Mouse (Mus musculus) layer of hippocampus, adult 11-12 months (tissue): ENCODE measurements at regions not wholly inside any gene's neighbourhood (a gene's known extent, or its start where the extent isn't known, plus 50 kb on each side); places are given as distances from the start of the nearest gene placed in this dataset.

Source experiments
- DNase-seq: peaks from one replicate; pipeline ENCODE4 v3.0.0; 2022; ENCODE audit warnings: low spot score

DNA sequence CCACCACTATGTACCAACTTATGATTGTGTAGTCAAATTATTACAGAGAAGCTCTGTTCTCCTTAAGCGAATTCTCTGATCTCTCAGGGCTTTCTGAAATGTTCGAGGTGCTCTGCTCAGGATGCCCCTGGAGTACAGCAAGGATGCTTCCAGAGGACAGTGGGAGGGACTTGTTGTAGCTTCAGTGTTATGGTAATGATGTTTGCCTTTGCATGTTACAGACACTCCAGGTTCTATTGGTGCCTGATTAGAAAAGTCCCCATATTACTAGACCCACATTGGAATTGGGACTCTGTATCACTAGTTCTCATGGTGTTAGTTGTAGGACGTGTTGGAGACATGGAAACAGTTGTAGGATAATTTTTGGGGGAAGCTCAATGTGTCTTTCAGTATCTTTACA is 96.0 kb downstream of the Epdr1 start:
- no peak for DNase-seq

DNA sequence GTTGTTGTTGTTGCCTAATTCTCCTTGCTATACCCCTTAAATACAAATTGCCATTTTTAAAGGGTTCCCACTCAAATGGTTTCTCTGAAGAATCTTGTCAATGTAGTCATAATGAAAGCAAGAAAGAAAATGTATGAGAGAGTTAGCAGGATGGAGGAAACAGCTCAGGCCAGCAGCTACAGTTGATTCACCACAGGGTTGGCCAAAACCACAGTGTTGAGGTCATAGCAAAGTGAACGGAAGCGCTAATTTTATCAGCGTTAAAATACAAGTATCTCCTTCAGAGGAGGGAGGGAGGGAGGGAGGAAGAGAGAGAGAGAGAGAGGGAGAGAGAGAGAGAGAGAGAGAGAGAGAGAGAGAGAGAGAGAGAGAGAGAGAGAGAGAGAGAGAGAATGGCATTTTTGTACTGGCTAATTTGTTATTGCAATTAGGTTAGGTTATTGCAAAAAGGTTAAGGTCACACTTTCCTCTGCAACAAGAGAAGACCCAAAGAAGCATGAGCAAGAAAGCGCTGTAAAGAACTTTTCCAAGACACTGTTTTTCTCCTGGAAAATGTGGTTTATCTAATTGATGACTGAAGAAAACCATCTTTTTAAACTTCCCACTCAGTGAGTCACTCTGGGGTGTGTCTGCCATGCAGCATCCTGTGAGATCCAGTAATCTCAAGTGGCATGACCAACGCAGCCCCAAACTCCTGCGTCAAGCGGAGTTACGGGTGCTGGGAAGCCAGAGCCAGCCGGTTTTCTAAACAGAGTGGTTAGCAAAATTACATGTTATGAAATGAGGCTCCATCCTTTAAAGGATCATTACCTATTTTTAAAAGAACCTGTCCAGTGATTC is 101.6 kb downstream of the Epdr1 start:
- DNase-seq: no peak

DNA sequence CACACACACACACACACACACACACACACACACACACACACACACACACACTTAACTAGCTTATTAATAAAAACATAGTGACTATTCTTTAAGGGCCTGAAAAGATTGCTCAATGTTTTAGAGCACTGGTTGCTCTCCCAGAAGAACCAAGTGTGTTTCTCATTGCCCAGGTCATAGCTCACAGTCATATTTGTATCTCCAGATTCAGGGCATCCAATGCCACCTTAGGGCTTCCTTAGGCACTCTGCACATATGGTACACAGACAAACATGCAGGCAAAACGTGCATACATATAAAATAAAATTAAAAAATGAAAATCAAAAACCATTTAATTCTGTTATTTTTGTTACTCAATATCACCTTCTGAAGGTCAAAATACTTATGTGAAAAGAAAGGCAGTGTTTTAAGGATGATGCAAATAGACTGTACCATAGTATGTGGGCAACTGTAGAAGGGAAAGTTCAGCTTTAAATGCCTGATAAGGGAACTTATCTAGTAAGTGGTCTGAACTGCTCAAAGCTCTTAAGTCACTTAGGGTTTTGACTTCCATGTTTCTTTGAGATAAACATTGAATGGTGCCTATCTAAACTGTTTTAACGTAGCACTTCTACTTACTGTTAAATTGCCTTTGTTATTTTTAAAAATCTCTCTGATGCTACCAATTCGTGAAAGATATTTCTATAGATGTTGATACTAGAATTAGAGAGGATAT is 104.7 kb downstream of the Epdr1 start:
- DNase-seq: no peak

DNA sequence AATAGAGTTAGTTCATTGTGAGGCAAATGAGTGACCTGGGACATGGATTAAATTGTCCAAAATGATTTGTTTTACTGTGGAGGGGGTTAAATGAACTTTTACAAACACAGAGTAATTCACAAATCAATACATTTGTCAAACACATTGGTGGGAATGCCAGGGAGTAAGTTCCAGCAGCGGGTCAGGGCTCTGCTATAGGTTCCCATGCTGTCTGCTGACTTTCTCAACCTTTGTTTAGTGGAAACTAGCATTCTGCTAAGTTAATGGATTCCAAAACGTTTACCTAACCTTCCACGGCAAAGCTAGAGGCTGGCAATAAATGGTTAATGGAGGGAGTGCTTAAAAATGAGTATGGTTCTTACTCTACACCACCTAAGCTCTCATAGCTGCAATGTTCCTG is 110.9 kb upstream of the Stard3nl start:
- no peak for DNase-seq

DNA sequence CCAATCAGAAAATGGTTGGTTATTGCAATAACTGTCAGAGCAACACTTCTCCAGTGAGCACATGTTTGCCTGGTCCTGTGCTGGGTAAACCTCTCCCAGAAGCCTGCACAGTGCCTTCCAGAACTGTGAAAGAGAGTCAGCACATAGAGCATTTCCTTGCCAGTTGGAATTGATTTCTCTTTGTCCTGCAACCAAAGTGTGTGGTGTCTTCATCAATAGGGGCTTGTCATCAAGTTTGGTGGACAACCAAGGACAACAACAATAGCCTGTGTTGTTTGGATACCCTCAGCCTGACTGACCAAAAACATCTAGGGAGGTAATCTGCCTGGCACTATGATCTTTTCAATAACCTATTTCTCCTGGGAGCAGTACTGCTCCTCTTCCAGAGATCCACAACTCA is 108.6 kb upstream of the Stard3nl start:
- DNase-seq: peak; percentile 3

DNA sequence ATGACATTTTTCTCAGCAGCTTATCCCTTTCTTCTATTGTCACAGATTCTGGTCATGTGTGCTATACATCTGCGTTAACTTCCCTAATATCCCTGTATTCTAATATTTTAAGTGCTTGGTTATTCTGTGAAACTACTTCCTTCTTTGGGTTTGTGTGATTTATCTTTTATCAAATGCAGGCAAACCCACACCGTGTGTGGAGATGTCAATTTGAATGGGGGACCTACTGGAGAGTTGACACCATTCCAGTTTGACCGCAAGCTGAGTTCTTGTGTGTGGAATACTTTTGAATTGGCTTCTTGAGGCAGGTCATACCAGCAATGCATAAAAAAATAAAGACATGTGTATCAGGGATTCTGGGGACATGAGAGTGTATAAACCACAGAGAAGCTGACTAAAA is 86.6 kb upstream of the Stard3nl start:
- DNase-seq: no peak

DNA sequence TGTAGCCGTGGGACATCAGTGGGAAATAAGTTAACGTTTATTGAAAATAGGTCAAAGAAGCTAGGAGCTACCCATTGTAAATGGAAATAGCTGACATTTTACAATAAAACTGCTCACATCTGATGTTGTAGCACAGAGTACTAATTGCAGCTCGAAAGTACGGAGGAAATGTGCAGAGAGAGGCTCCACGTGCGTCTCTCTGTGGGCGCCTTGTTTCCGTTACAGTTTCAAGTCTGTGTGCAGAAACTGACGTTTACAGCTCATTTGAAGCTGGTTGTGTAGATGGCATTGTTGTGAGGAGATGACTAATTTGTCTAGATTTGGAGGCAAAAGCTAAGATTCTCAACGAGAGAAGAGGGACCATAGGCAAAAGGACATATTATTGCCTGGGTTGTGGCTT is 78.4 kb upstream of the Stard3nl start:
- DNase-seq: no peak

DNA sequence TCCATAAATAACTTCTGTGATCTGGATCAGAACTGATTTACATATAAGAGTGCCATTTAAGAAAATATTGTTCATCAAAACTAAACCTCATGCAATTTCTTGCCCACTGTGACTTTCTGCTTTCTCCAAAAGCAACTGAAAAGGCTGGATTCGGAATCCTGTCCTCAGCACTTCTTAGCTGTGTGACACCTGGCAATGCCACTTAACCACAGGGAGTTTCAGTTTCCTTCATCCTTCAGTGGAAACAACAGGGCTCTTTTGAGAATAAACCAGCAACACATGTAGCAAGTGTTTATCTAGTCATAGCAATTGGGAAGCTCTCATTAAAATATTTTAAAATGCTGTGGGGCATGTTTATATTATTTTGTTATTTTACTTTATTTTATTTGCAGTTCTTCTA is 75.1 kb upstream of the Stard3nl start:
- no peak for DNase-seq

DNA sequence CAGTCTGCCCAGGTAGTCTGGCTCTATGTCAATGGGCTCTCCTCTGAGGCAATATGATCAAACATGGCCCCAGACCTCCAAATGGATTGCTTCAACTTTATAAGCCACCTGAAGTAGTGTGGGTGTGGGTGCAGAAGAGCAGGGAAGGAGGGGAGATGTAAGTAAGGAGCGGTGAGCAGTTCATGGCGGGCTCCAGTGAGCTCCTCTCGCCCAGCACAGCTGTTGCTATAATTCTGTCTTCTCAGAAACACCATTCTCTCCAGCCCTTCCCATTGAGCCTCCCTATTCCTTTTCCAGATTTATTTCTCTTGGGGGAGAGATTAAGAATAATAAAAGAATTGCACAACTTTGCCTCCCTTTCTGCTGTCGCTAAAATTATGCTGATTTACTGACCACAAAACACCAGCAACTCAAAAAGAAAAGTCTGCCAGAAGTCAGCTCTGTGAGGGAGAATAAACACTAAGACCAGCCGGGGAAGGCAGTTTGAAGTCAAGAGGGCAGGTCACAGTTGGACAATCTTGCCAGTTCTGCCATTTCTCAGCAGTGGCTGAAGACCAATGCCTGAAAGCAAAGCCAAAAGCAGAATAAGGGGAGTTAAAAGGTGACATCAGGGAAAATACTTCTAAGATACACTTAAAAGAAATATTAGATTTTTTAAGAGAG is 71.3 kb upstream of the Stard3nl start:
- DNase-seq: no peak

DNA sequence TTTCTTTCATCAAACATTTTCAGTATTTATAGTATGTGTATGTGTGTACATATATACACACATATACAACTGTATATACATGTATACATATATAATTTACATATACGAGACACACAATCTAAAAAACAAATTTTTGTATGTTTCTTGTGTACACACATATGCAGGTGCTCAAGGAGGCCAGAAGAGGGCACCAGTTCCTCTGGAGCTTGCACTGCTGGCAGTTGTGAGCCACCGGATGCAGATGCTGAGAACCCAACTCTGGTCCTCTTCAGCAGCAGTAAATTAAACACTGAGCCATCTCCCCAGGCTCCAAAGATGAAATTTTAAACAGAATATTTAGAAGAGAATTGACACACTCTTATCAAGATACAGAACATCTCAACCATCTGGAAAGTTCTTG is 67.4 kb upstream of the Stard3nl start:
- DNase-seq: no peak

DNA sequence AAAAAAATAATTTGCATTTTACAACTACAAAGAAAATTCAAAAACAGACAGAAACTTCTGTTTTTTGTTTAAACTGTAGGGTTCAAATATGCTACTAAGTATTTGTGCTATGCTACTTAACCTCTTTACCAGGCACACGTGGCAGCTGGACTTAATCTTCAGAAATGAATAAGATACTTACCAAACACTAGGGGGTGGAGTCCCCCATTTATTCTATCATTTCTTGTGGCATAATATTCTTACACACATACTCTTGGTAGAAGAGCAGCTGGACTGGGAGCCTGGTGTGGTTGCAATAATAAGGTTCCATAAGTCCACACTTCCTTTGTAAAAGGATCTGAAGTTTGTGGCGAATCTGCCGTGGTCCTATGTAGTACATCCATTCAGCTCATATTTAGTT is 53.8 kb upstream of the Stard3nl start:
- no peak for DNase-seq
